Mouse (Mus musculus): Measurements from ENCODE around the gene Heatr4. TPM values are rescaled to one million over a fixed set of nuclear protein-coding genes. Genes with fewer than 3 reads are reported as not detected.
A peak's percentile ranks its signal among the peaks of the same experiment; 100 is the strongest.

Heatr4 gene
- polyA plus RNA-seq, 1 experiment from 2014 or later, result 0.10 TPM

DNA sequence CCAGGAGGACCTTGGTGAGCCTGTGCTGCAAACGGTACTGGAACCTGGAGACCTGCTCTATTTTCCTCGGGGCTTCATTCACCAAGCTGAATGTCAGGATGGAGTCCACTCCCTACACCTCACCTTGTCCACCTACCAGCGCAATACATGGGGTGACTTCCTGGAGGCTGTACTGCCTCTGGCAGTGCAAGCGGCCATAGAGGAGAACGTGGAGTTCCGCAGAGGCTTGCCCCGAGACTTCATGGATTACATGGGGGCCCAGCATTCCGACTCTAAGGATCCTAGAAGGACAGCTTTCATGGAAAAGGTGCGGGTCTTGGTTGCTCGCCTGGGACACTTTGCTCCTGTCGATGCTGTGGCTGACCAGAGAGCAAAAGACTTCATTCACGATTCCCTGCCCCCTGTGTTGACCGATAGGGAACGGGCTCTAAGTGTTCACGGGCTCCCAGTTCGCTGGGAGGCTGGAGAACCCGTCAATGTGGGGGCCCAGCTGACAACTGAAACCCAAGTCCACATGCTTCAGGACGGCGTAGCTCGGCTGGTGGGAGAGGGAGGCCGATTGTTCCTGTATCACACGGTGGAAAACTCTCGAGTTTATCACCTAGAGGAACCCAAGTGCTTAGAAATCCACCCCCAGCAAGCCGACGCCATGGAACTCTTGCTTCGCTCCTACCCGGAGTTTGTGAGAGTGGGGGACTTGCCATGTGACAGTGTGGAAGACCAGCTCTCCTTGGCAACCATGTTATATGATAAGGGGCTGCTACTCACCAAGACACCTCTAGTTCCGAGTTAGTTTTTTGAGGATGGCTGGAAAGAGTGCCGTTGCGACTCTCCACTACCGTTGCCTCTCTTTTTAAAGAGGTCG is 32.7 kb downstream of the Heatr4 start:
- 57% methylated on average over 32 of the region's 32 CpGs for WGBS
- Histone ChIP-seq H3K9me3 (ENCODE audit: control insufficient read depth, low read depth, low read length) (no peaks in the 10 kb centered on the region; the same call in 1 of the 2 replicates), H3K27me3 (ENCODE audit: control insufficient read depth, insufficient read depth, low read length) (no peaks in the 10 kb centered on the region)

DNA sequence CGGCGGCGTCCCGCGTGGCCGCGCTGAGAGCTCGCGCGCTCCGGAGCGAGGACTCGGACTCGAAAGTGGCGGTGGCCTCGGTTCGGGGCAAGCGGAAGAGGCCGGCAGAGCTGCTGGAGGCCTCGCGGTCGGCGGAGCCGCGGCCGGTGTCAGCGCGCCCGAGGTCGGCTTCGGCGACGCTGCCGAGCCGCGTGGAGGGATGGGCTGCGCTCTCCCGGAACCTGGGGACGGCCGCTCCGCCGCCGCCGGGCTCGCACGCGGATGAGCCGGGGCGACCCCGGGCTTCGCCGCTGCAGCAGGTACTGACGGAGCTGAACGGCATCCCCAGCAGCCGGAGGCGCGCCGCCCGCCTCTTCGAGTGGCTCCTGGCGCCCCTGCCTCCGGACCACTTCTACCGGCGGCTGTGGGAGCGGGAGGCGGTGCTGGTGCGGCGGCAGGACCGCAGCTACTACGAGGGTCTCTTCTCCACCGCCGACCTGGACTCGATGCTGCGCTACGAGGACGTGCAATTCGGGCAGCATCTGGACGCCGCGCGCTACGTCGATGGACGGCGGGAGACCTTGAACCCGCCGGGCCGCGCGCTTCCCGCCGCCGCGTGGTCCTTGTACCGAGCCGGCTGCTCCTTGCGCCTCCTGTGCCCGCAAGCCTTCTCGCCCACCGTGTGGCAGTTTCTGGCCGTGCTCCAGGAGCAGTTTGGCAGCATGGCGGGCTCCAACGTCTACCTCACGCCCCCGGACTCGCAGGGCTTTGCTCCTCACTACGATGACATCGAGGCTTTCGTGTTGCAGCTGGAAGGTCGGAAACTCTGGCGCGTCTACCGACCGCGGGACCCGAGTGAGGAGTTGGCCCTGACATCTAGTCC is 33.6 kb downstream of the Heatr4 start:
- peak; percentile 64; the same call in 1 of the 2 replicates for ATAC-seq (ENCODE audit: insufficient number of reproducible peaks, insufficient read depth, low FRiP score, low read depth)
- Histone ChIP-seq H3K4me3 (ENCODE audit: low read depth, low read length) (peak overlapping the region; percentile 83), H3K4me1 (ENCODE audit: control insufficient read depth, insufficient read depth, low read length) (peaks cover 12% of the 10 kb centered on the region), H3K9me3 (ENCODE audit: control insufficient read depth, low read depth, low read length) (no peaks in the 10 kb centered on the region; the same call in 1 of the 2 replicates), H3K27ac (ENCODE audit: low read length) (peak overlapping the region; percentile 74), H3K9ac (replicated peaks; ENCODE audit: low read depth, low read length) (peak overlapping the region; percentile 78), H3K4me2 (replicated peaks; ENCODE audit: low read depth, low read length) (peak overlapping the region; percentile 95), H3K36me3 (ENCODE audit: control insufficient read depth, insufficient read depth, low read length) (0 out of 2 replicates have a peak, but pooled peaks cover 2% of the 10 kb centered on the region), H3K27me3 (ENCODE audit: control insufficient read depth, insufficient read depth, low read length) (no peaks in the 10 kb centered on the region)
- under 1% methylated on average over 104 of the region's 116 CpGs for WGBS

More for the DNA sequence above, 32.7 kb downstream of the Heatr4 start:
- peak overlapping the region; percentile 78; the same call in 1 of the 2 replicates for H3K9ac ChIP-seq (replicated peaks; ENCODE audit: low read depth, low read length)
- H3K36me3 ChIP-seq (ENCODE audit: control insufficient read depth, insufficient read depth, low read length), result 0 out of 2 replicates have a peak, but pooled peaks cover 2% of the 10 kb centered on the region
- no peak for ATAC-seq (ENCODE audit: insufficient number of reproducible peaks, insufficient read depth, low FRiP score, low read depth)
- peaks cover 12% of the 10 kb centered on the region for H3K4me1 ChIP-seq (ENCODE audit: control insufficient read depth, insufficient read depth, low read length)
- H3K27ac ChIP-seq (ENCODE audit: low read length), result no peak overlapping the region
- peak overlapping the region; percentile 83 for H3K4me3 ChIP-seq (ENCODE audit: low read depth, low read length)
- H3K4me2 ChIP-seq (replicated peaks; ENCODE audit: low read depth, low read length), result peak overlapping the region; percentile 95

DNA sequence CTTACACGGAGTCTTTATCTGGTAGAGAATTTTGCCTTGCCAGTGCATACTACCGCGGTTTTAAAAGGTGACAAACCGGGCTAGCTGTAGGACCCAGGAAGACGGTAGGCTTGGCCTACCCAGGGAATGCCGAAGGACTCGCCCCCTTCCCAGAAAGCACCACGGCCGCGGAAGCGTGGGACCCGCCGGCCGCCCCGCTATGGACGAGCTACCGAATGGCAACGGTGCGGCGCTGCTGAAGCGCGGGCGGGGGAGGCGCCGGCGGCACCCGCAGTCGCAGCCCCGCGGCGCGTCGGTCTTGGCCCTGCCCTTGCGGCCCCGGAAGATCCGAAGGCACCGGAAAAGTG is 34.2 kb downstream of the Heatr4 start, which contains the start of gene Riox1:
Gene Riox1, plus strand, starts transcription at position 116 of the 347 bp plus-strand sequence.
- Histone ChIP-seq H3K36me3 (ENCODE audit: control insufficient read depth, insufficient read depth, low read length) (0 out of 2 replicates have a peak, but pooled peaks cover 2% of the 10 kb centered on the region), H3K27me3 (ENCODE audit: control insufficient read depth, insufficient read depth, low read length) (no peaks in the 10 kb centered on the region), H3K4me3 (ENCODE audit: low read depth, low read length) (peak within 1 kb of the TSS; percentile 83), H3K27ac (ENCODE audit: low read length) (peak within 1 kb of the TSS; percentile 74), H3K9me3 (ENCODE audit: control insufficient read depth, low read depth, low read length) (no peaks in the 10 kb centered on the region; the same call in 1 of the 2 replicates), H3K4me1 (ENCODE audit: control insufficient read depth, insufficient read depth, low read length) (peaks cover 12% of the 10 kb centered on the region), H3K9ac (replicated peaks; ENCODE audit: low read depth, low read length) (peak within 1 kb of the TSS; percentile 78), H3K4me2 (replicated peaks; ENCODE audit: low read depth, low read length) (peak within 1 kb of the TSS; percentile 95)
- ATAC-seq (ENCODE audit: insufficient number of reproducible peaks, insufficient read depth, low FRiP score, low read depth), result peak; percentile 92
- WGBS, result 0% methylated on average over 26 of the region's 37 CpGs

DNA sequence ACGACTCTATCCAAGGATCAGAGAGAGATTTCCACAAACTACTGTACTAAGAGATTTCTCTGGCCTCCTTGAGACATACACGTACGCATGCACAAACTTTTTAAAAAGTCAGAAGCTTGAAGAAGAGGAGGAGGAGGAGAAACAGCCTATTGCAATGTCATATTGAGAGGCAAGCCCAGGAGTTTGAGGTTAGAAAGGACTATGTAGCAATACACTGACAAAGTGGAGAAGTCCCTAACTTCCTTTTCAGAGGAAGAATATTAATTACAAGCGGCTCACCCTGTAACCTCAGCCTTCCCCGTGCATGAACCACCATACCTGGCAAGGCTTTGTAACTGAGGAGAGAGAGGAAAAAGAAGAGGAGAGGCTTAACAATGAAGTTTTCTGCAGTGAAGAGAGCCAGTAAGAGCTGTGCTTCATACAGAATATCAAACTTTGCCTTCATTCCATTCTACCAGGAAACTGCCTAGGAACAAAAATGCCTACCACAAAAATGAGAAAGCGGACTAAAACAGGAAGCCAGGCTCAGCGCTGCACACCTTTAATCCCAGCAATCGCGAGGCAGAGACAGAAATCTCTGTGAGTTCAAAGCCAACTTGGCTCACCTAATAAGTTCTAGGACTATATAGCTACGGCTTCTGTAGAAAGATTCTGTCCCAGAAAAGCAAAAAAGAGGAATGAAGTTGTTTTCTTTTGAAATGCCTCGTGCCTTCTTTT is 34.7 kb downstream of the Heatr4 start:
- Histone ChIP-seq H3K9me3 (ENCODE audit: control insufficient read depth, low read depth, low read length) (no peaks in the 10 kb centered on the region; the same call in 1 of the 2 replicates), H3K36me3 (ENCODE audit: control insufficient read depth, insufficient read depth, low read length) (0 out of 2 replicates have a peak, but pooled peaks cover 2% of the 10 kb centered on the region), H3K27me3 (ENCODE audit: control insufficient read depth, insufficient read depth, low read length) (no peaks in the 10 kb centered on the region), H3K4me2 (replicated peaks; ENCODE audit: low read depth, low read length) (peak overlapping the region; percentile 95), H3K4me3 (ENCODE audit: low read depth, low read length) (peak overlapping the region; percentile 83), H3K9ac (replicated peaks; ENCODE audit: low read depth, low read length) (peak overlapping the region; percentile 78), H3K4me1 (ENCODE audit: control insufficient read depth, insufficient read depth, low read length) (peaks cover 12% of the 10 kb centered on the region), H3K27ac (ENCODE audit: low read length) (peak overlapping the region; percentile 6; the same call in 1 of the 2 replicates)
- ATAC-seq (ENCODE audit: insufficient number of reproducible peaks, insufficient read depth, low FRiP score, low read depth), result no peak
- WGBS, result 22% methylated on average over 11 of the region's 11 CpGs

DNA sequence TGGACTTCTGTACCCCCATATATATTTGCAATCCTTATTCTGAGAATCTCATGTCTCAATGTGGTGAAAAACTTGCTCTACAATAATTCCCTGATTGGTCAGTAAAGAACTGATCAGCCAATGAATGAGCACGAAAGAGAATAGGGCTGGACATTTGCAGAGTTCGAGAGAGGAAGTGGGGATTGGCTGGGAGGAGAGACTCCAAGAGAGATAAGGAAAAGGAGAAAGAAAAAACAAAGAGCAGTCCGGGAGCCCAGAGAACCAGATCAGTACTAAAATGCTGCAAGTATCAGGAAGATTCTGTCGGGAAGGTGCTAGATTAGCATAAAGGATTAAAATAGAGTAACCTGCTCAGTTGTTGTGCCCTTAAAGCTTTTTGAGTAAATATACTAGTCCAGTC is 35.6 kb downstream of the Heatr4 start:
- 74% methylated on average over 4 of the region's 4 CpGs for WGBS
- H3K27me3 ChIP-seq (ENCODE audit: control insufficient read depth, insufficient read depth, low read length), result no peaks in the 10 kb centered on the region
- H3K4me1 ChIP-seq (ENCODE audit: control insufficient read depth, insufficient read depth, low read length), result peaks cover 12% of the 10 kb centered on the region
- no peak overlapping the region for H3K9ac ChIP-seq (replicated peaks; ENCODE audit: low read depth, low read length)
- H3K36me3 ChIP-seq (ENCODE audit: control insufficient read depth, insufficient read depth, low read length), result 0 out of 2 replicates have a peak, but pooled peaks cover 2% of the 10 kb centered on the region
- H3K4me3 ChIP-seq (ENCODE audit: low read depth, low read length), result no peak overlapping the region
- H3K27ac ChIP-seq (ENCODE audit: low read length), result no peak overlapping the region
- H3K9me3 ChIP-seq (ENCODE audit: control insufficient read depth, low read depth, low read length), result no peaks in the 10 kb centered on the region; the same call in 1 of the 2 replicates
- H3K4me2 ChIP-seq (replicated peaks; ENCODE audit: low read depth, low read length), result no peak overlapping the region
- ATAC-seq (ENCODE audit: insufficient number of reproducible peaks, insufficient read depth, low FRiP score, low read depth), result no peak

DNA sequence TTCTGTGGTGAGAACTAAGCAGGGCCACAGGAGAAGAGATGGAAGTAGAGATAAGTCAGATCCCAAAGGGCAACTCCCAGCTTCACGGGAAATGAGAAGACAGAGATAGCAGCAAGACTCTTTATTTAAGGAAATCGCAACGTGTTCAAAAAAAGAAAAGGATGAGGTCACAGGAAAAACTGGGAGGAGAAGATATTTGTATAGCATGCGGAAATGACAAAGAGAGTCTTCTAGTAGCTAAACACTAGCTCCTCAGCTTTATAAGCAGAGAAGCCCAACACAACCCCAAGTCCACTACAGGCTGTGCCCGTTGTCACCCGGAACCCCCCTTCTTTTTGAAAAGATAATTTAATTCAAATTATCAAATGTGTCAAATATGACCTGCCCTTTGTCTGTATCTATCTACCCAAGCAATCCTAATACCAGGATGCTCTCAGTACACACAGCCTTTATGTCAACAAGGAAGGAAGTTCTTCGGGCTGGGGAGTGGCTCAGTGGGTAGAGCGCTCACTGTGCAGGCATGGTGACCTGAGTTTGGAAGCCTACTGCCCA is 37.3 kb downstream of the Heatr4 start:
- no peaks in the 10 kb centered on the region for H3K36me3 ChIP-seq (ENCODE audit: control insufficient read depth, insufficient read depth, low read length)
- H3K4me3 ChIP-seq (ENCODE audit: low read depth, low read length), result no peak overlapping the region

DNA sequence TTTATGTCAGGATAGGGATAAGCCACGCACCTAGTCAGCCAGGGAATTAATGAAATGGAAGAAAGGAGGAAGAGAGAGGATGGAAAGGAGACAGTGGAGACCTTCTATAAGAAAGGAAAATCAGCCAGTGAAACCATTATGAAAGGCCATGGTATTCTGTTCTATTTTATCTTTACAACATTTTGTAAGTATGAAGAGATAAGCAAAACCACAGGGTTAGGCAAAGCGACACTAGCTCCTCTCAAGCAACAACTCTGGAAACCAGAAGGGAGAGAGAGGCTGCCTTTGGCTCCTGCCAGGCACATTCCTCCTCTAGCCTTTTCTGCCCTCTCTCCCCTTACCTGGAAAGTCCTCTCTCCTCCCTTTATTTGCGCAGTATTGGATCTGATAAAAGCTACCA is 42.7 kb downstream of the Heatr4 start:
- Histone ChIP-seq H3K4me3 (ENCODE audit: low read depth, low read length) (no peak overlapping the region), H3K27ac (ENCODE audit: low read length) (no peak overlapping the region), H3K4me1 (ENCODE audit: control insufficient read depth, insufficient read depth, low read length) (no peaks in the 10 kb centered on the region), H3K4me2 (replicated peaks; ENCODE audit: low read depth, low read length) (no peak overlapping the region), H3K9me3 (ENCODE audit: control insufficient read depth, low read depth, low read length) (no peaks in the 10 kb centered on the region), H3K36me3 (ENCODE audit: control insufficient read depth, insufficient read depth, low read length) (no peaks in the 10 kb centered on the region), H3K27me3 (ENCODE audit: control insufficient read depth, insufficient read depth, low read length) (no peaks in the 10 kb centered on the region), H3K9ac (replicated peaks; ENCODE audit: low read depth, low read length) (no peak overlapping the region)
- WGBS, result 78% methylated on average over 3 of the region's 3 CpGs
- ATAC-seq (ENCODE audit: insufficient number of reproducible peaks, insufficient read depth, low FRiP score, low read depth), result no peak

More for the DNA sequence above, 37.3 kb downstream of the Heatr4 start:
- Histone ChIP-seq H3K4me2 (replicated peaks; ENCODE audit: low read depth, low read length) (no peak overlapping the region), H3K9ac (replicated peaks; ENCODE audit: low read depth, low read length) (no peak overlapping the region), H3K9me3 (ENCODE audit: control insufficient read depth, low read depth, low read length) (no peaks in the 10 kb centered on the region; the same call in 1 of the 2 replicates), H3K27me3 (ENCODE audit: control insufficient read depth, insufficient read depth, low read length) (no peaks in the 10 kb centered on the region), H3K27ac (ENCODE audit: low read length) (no peak overlapping the region), H3K4me1 (ENCODE audit: control insufficient read depth, insufficient read depth, low read length) (peaks cover 7% of the 10 kb centered on the region)
- WGBS, result 75% methylated on average over 8 of the region's 8 CpGs
- no peak for ATAC-seq (ENCODE audit: insufficient number of reproducible peaks, insufficient read depth, low FRiP score, low read depth)
